Comparison of ENCODE assay signal across 22 mouse cellular contexts in the genomic region with DNA sequence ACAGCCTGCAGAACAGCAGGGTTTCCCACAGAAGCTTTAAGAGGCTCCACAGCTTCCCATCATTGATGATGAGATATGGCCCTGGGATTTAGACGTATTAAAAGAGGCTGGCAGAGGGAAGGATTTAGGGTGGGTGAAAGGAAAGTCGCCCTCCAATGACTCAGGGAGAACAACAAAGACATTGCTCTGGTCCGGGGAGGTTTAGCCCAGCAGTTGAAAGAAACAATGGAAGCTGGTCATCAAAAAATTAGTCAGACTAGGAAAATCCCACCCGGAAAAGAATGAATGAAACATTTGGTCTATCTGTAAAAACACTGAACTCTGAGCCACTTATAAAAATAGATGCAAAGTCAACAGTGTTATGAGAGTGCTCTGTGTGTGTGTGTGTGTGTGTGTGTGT. TPM values are rescaled to one million over a fixed set of nuclear protein-coding genes. Genes with fewer than 3 reads are reported as not detected.
DNase-seq lines count a peak whose midpoint lies in the region; ATAC-seq and TF ChIP-seq lines count a peak whose summit lies in the region.
"Had no signal": no experiment of that assay in that cellular context is flagged by ENCODE, and none has a peak within 500 bp of the region (broad histone marks: within the 10 kb centered on the region; RNA-seq: fewer than 3 reads in every experiment).

No protein-coding gene starts in this region.

- H3K36me3 ChIP-seq in heart, embryonic 13.5 days, result no peaks in the 10 kb centered on the region
- no peaks in the 10 kb centered on the region for H3K36me3 ChIP-seq in kidney, embryonic 16.5 days (ENCODE audit: insufficient read depth, low read length)
- no peaks in the 10 kb centered on the region for H3K36me3 ChIP-seq in hindbrain, embryonic 14.5 days (replicated peaks; ENCODE audit: control insufficient read depth, insufficient read depth)
- H3K36me3 ChIP-seq: embryonic facial prominence, embryonic 15.5 days; forebrain, embryonic 15.5 days; heart, embryonic 10.5 days; heart, embryonic 15.5 days had no signal

- no peak for TF ChIP-seq POLR2A in embryonic fibroblast, embryonic 13.5 days (IDR thresholded peaks at IDR 0.05; ENCODE audit: low read depth, low read length)

- no peak for ATAC-seq in heart, embryonic 13.5 days (ENCODE audit: extremely low read depth, insufficient number of reproducible peaks, low FRiP score, low TSS enrichment)
- ATAC-seq in kidney, embryonic 16.5 days (ENCODE audit: low FRiP score, low TSS enrichment), result no peak
- no peak for ATAC-seq in hindbrain, embryonic 14.5 days (ENCODE audit: low FRiP score)
- ATAC-seq: forebrain, embryonic 15.5 days; hindbrain, embryonic 16.5 days; inflammation-experienced regulatory T-cells, adult 6 months had no signal

- H3K4me1 ChIP-seq in heart, embryonic 13.5 days, result peaks cover 43% of the 10 kb centered on the region
- peaks cover 44% of the 10 kb centered on the region for H3K4me1 ChIP-seq in kidney, embryonic 16.5 days (ENCODE audit: insufficient read depth, low read length)
- peaks cover 35% of the 10 kb centered on the region for H3K4me1 ChIP-seq in embryonic fibroblast, embryonic 13.5 days (ENCODE audit: control insufficient read depth, insufficient read depth, low read length)
- no peaks in the 10 kb centered on the region for H3K4me1 ChIP-seq in hindbrain, embryonic 14.5 days (replicated peaks; ENCODE audit: control insufficient read depth, insufficient read depth, low read length)
- H3K4me1 ChIP-seq: forebrain, embryonic 15.5 days had no signal

- H3K27me3 ChIP-seq in heart, embryonic 13.5 days (replicated peaks), result no peaks in the 10 kb centered on the region
- H3K27me3 ChIP-seq in kidney, embryonic 16.5 days (ENCODE audit: insufficient read depth, low read length), result no peaks in the 10 kb centered on the region
- H3K27me3 ChIP-seq in hindbrain, embryonic 14.5 days (ENCODE audit: control insufficient read depth, insufficient read depth, low read length), result no peaks in the 10 kb centered on the region
- H3K27me3 ChIP-seq: embryonic facial prominence, embryonic 15.5 days; forebrain, embryonic 15.5 days; heart, embryonic 15.5 days had no signal

- no peaks in the 10 kb centered on the region for H3K9me3 ChIP-seq in heart, embryonic 13.5 days
- no peaks in the 10 kb centered on the region for H3K9me3 ChIP-seq in kidney, embryonic 16.5 days (ENCODE audit: low read length)
- no peaks in the 10 kb centered on the region for H3K9me3 ChIP-seq in hindbrain, embryonic 14.5 days (ENCODE audit: control insufficient read depth, low read length)
- H3K9me3 ChIP-seq: embryonic facial prominence, embryonic 15.5 days; forebrain, embryonic 15.5 days; heart, embryonic 10.5 days; heart, embryonic 15.5 days had no signal

- TF ChIP-seq CTCF in embryonic fibroblast, embryonic 13.5 days (IDR thresholded peaks at IDR 0.05; ENCODE audit: borderline replicate concordance, insufficient read depth, low read length), result no peak
- no peak for TF ChIP-seq CTCF in left cerebral cortex, adult 2 months (IDR thresholded peaks at IDR 0.05)

- WGBS in heart, embryonic 13.5 days, result 67% methylated on average over 4 of the region's 4 CpGs
- WGBS in kidney, embryonic 16.5 days, result 55% methylated on average over 4 of the region's 4 CpGs
- 49% methylated on average over 4 of the region's 4 CpGs for WGBS in hindbrain, embryonic 14.5 days

- H3K4me3 ChIP-seq in heart, embryonic 13.5 days, result no peak overlapping the region
- H3K4me3 ChIP-seq in kidney, embryonic 16.5 days (ENCODE audit: low read length), result no peak overlapping the region
- no peak overlapping the region for H3K4me3 ChIP-seq in embryonic fibroblast, embryonic 13.5 days (ENCODE audit: insufficient read depth, low read length)
- no peak overlapping the region for H3K4me3 ChIP-seq in hindbrain, embryonic 14.5 days (replicated peaks; ENCODE audit: low read length)
- no peak overlapping the region for H3K4me3 ChIP-seq in left cerebral cortex, adult 2 months
- H3K4me3 ChIP-seq: embryonic facial prominence, embryonic 15.5 days; forebrain, embryonic 15.5 days; heart, embryonic 10.5 days; heart, embryonic 15.5 days had no signal

- H3K4me2 ChIP-seq in heart, embryonic 13.5 days, result no peak overlapping the region
- H3K4me2 ChIP-seq in kidney, embryonic 16.5 days (replicated peaks; ENCODE audit: low read depth, low read length), result no peak overlapping the region
- no peak overlapping the region for H3K4me2 ChIP-seq in hindbrain, embryonic 14.5 days (replicated peaks)
- H3K4me2 ChIP-seq: embryonic facial prominence, embryonic 15.5 days; forebrain, embryonic 15.5 days; heart, embryonic 15.5 days had no signal

- 0 out of 2 replicates have a peak overlapping the region, but pooled peaks have one; percentile 5 for H3K27ac ChIP-seq in heart, embryonic 13.5 days (replicated peaks)
- peak overlapping the region; percentile 8; the same call in 1 of the 2 replicates for H3K27ac ChIP-seq in kidney, embryonic 16.5 days (ENCODE audit: low read length)
- H3K27ac ChIP-seq in embryonic fibroblast, embryonic 13.5 days (ENCODE audit: insufficient read depth, low read length), result peak overlapping the region; percentile 98
- H3K27ac ChIP-seq in hindbrain, embryonic 14.5 days, result no peak overlapping the region
- H3K27ac ChIP-seq in left cerebral cortex, adult 2 months, result no peak overlapping the region
- H3K27ac ChIP-seq: embryonic facial prominence, embryonic 15.5 days; forebrain, embryonic 15.5 days; heart, embryonic 10.5 days; heart, embryonic 15.5 days had no signal

- no peak overlapping the region for H3K9ac ChIP-seq in heart, embryonic 13.5 days
- H3K9ac ChIP-seq in kidney, embryonic 16.5 days (replicated peaks; ENCODE audit: low read length), result no peak overlapping the region
- no peak overlapping the region for H3K9ac ChIP-seq in hindbrain, embryonic 14.5 days
- H3K9ac ChIP-seq: embryonic facial prominence, embryonic 15.5 days; forebrain, embryonic 15.5 days; heart, embryonic 15.5 days had no signal

- DNase-seq in heart, postnatal 10 days, result no peak
- DNase-seq in kidney, postnatal 10 days, result no peak
- no peak for DNase-seq in hindbrain, embryonic 14.5 days (ENCODE audit: low spot score)
- DNase-seq in left cerebral cortex, adult 2 months (ENCODE audit: extremely low spot score in 1 of 2, low spot score in 2 of 2), result no peak
- DNase-seq: adrenal gland, adult 2 months; adrenal gland, postnatal 25 days; cerebellum, adult 11 months; cerebellum, adult 8-10 months; cerebellum, postnatal 14 days; embryo, embryonic 11 days; gastrocnemius, postnatal 36 days; heart, postnatal 36 days had no signal

- intact Hi-C loops in heart, postnatal 10 days (cut with DNase I), result no loop called here
- intact Hi-C loops in left cerebral cortex, adult 2 months (cut with DNase I), result no loop called here

RNA-seq across cellular contexts. Expression of a gene that starts 19.8 kb away (rescaled TPM):
- polyA plus RNA-seq in heart, embryonic 13.5 days (2015; fragmentation: Nextera tagmentation; extraction: Ambion mirVana), result 4.8 and 5.7 TPM in 2 replicates
- 10 to 100 TPM; 14.9 to 15.7 TPM for total RNA-seq in heart, postnatal 10 days (2021)
- 20.9 and 21.0 TPM in 2 replicates for polyA plus RNA-seq in kidney, embryonic 16.5 days (2015; fragmentation: Nextera tagmentation; extraction: Ambion mirVana)
- polyA plus RNA-seq in embryonic fibroblast, embryonic 13.5 days (2011; ENCODE audit: insufficient read length, low read depth, missing spikeins), result 228 and 282 TPM in 2 replicates
- polyA plus RNA-seq in hindbrain, embryonic 14.5 days (2014; fragmentation: Nextera tagmentation; extraction: Ambion mirVana), result 2.0 and 3.2 TPM in 2 replicates
- total RNA-seq in left cerebral cortex, adult 2 months (2021), result 1 to 10 TPM; 4.0 to 8.0 TPM

RNA-seq across cellular contexts. Expression of a gene that starts 31.2 kb away (rescaled TPM):
- polyA plus RNA-seq in heart, embryonic 13.5 days (2015; fragmentation: Nextera tagmentation; extraction: Ambion mirVana), result 25.5 and 26.6 TPM in 2 replicates
- 1 to 10 TPM; 7.1 to 7.8 TPM for total RNA-seq in heart, postnatal 10 days (2021)
- 28.2 and 30.3 TPM in 2 replicates for polyA plus RNA-seq in kidney, embryonic 16.5 days (2015; fragmentation: Nextera tagmentation; extraction: Ambion mirVana)
- 17.4 and 24.0 TPM in 2 replicates for polyA plus RNA-seq in embryonic fibroblast, embryonic 13.5 days (2011; ENCODE audit: insufficient read length, low read depth, missing spikeins)
- polyA plus RNA-seq in hindbrain, embryonic 14.5 days (2014; fragmentation: Nextera tagmentation; extraction: Ambion mirVana), result 4.6 and 6.8 TPM in 2 replicates
- under 1 TPM; 0.35 to 0.38 TPM for total RNA-seq in left cerebral cortex, adult 2 months (2021)
- total RNA-seq: gastrocnemius, adult 8-10 months had no signal

Comparison
In these comparisons a context has a peak if more than half of its experiments do, and no peak if none do; other contexts are left out.
1. H3K27ac ChIP-seq: peak in heart, embryonic 13.5 days (single experiment), kidney, embryonic 16.5 days (single experiment) and embryonic fibroblast, embryonic 13.5 days (single experiment); none in hindbrain, embryonic 14.5 days (single experiment) and left cerebral cortex, adult 2 months (single experiment).
2. RNA of a gene that starts 19.8 kb away (polyA plus RNA-seq): 228 to 282 TPM in embryonic fibroblast, embryonic 13.5 days; 20.9 to 21.0 TPM in kidney, embryonic 16.5 days, 4.8 to 5.7 TPM in heart, embryonic 13.5 days and 2.0 to 3.2 TPM in hindbrain, embryonic 14.5 days; every median in the first group is over 10 times any median in the second.